Mouse (Mus musculus) limb, embryonic 14.5 days (tissue): ENCODE results near the gene Herc1. TPM values are rescaled to one million over a fixed set of nuclear protein-coding genes. Genes with fewer than 3 reads are reported as not detected.

Experiments
- ATAC-seq: fragments of 200-750 bp; cut with Nextera tagmentation; 2 replicates; pipeline ENCODE4 v1.8.0; 2017; ENCODE audit warnings: low read depth, moderate number of reproducible peaks, moderate TSS enrichment; ENCODE audit not compliant: low FRiP score
- DNase-seq: peaks from one replicate; pipeline ENCODE4 v3.0.0-alpha.2; 2015; ENCODE audit warnings: low spot score
- H3K27ac ChIP-seq: fragments of 300-500 bp; sonication (generic); replicated peaks from 2 replicates; pipeline ENCODE4 v1.5.1; 2014; ENCODE audit warnings: low read depth, mild to moderate bottlenecking, low read length, moderate library complexity, mixed read lengths
- H3K27me3 ChIP-seq: fragments of 300-500 bp; sonication (generic); 2 replicates; pipeline ENCODE4 v1.6.1; 2014; ENCODE audit warnings: low read length, mixed read lengths; ENCODE audit not compliant: control insufficient read depth, insufficient read depth
- H3K36me3 ChIP-seq: fragments of 300-500 bp; sonication (generic); 2 replicates; pipeline ENCODE4 v1.6.1; 2014; ENCODE audit warnings: mild to moderate bottlenecking, low read length, moderate library complexity, mixed read lengths; ENCODE audit not compliant: control insufficient read depth, insufficient read depth
- H3K4me1 ChIP-seq: fragments of 300-500 bp; sonication (generic); 2 replicates; pipeline ENCODE4 v1.6.1; 2014; ENCODE audit warnings: antibody characterized with exemption, low read length, mixed read lengths; ENCODE audit not compliant: control insufficient read depth, insufficient read depth
- H3K4me2 ChIP-seq: fragments of 300-500 bp; sonication (generic); replicated peaks from 2 replicates; pipeline ENCODE4 v1.6.1; 2014; ENCODE audit warnings: low read depth, mild to moderate bottlenecking, low read length, moderate library complexity; ENCODE audit not compliant: severe bottlenecking
- H3K4me3 ChIP-seq: fragments of 300-500 bp; sonication (generic); replicated peaks from 2 replicates; pipeline ENCODE4 v1.5.1; 2014; ENCODE audit warnings: low read length
- H3K9ac ChIP-seq: fragments of 300-500 bp; sonication (generic); 2 replicates; pipeline ENCODE4 v1.6.1; 2014; ENCODE audit warnings: mild to moderate bottlenecking, low read depth, low read length, moderate library complexity; ENCODE audit not compliant: severe bottlenecking
- H3K9me3 ChIP-seq: fragments of 300-500 bp; sonication (generic); 2 replicates; pipeline ENCODE4 v1.6.1; 2016; ENCODE audit warnings: low read length; ENCODE audit not compliant: control insufficient read depth
- POLR2A ChIP-seq: fragments of 200-500 bp; IDR thresholded peaks from 2 replicates; pipeline ENCODE4 v1.8.0; 2012; ENCODE audit warnings: inconsistent platforms, mild to moderate bottlenecking, moderate library complexity, borderline replicate concordance; ENCODE audit not compliant: insufficient read depth, insufficient read length; ENCODE audit errors: extremely low read depth
- WGBS: fragments of 180-500 bp; shearing (Covaris S2); extraction: QIAGEN DNeasy Blood & Tissue Kit; methylation state at CpG from one replicate; pipeline ENCODE4 v1.1.7; 2014; 5-methylcytosine and 5-hydroxymethylcytosine counted together
- polyA plus RNA-seq, 2 experiments: library from polyadenylated mRNA; depleted of rRNA in 1 of 2; stranded (reverse) in 1 of 2; unstranded in 1 of 2; fragments of >200 nt; fragmentation: Nextera tagmentation in 1 of 2; extraction: Ambion mirVana in 1 of 2; gene quantifications; 2 replicates each; pipeline versions ENCODE4 v1.2.1 to v1.2.3; 2012 to 2014

The Herc1 gene
- polyA plus RNA-seq, 2 experiments, result 20.6 to 23.5 TPM

GRCm38 (mm10) chr9:66326879-66327278 is 23.4 kb upstream of the Herc1 start:
- TF ChIP-seq POLR2A, result no peak
- DNase-seq (no peak), ATAC-seq (no peak)

GRCm38 (mm10) chr9:66329474-66329873 is 20.8 kb upstream of the Herc1 start:
- no peak overlapping the region for H3K9ac ChIP-seq
- H3K4me3 ChIP-seq, result no peak overlapping the region
- H3K27ac ChIP-seq, result no peak overlapping the region
- DNase-seq (no peak), ATAC-seq (no peak)
- no peak overlapping the region for H3K4me2 ChIP-seq
- no peaks in the 10 kb centered on the region for H3K36me3 ChIP-seq
- no peak for TF ChIP-seq POLR2A
- WGBS, result 25% methylated on average over 6 of the region's 6 CpGs
- no peaks in the 10 kb centered on the region for H3K27me3 ChIP-seq
- H3K4me1 ChIP-seq, result no peaks in the 10 kb centered on the region
- no peaks in the 10 kb centered on the region for H3K9me3 ChIP-seq

More at GRCm38 (mm10) chr9:66326879-66327278, 23.4 kb upstream of the Herc1 start:
- Histone ChIP-seq H3K27me3 (no peaks in the 10 kb centered on the region), H3K27ac (no peak overlapping the region), H3K9me3 (no peaks in the 10 kb centered on the region), H3K9ac (no peak overlapping the region), H3K4me3 (no peak overlapping the region), H3K4me2 (no peak overlapping the region), H3K4me1 (no peaks in the 10 kb centered on the region), H3K36me3 (no peaks in the 10 kb centered on the region)
- 76% methylated on average over 2 of the region's 2 CpGs for WGBS

- Histone ChIP-seq H3K36me3 (no peaks in the 10 kb centered on the region), H3K27me3 (no peaks in the 10 kb centered on the region), H3K9ac (no peak overlapping the region), H3K4me2 (no peak overlapping the region), H3K4me3 (no peak overlapping the region), H3K4me1 (no peaks in the 10 kb centered on the region), H3K9me3 (no peaks in the 10 kb centered on the region), H3K27ac (no peak overlapping the region)
- no peak for DNase-seq
- 76% methylated on average over 3 of the region's 3 CpGs for WGBS
- no peak for ATAC-seq
- no peak for TF ChIP-seq POLR2A
These were observed 19.8 kb upstream of the Herc1 start for GRCm38 (mm10) chr9:66330437-66330836.

GRCm38 (mm10) chr9:66331548-66331947 is 18.7 kb upstream of the Herc1 start:
- WGBS, result 82% methylated on average over 2 of the region's 2 CpGs
- TF ChIP-seq POLR2A, result no peak
- no peak overlapping the region for H3K4me2 ChIP-seq
- H3K4me1 ChIP-seq, result no peaks in the 10 kb centered on the region
- H3K9ac ChIP-seq, result no peak overlapping the region
- no peak overlapping the region for H3K27ac ChIP-seq
- H3K9me3 ChIP-seq, result no peaks in the 10 kb centered on the region
- no peaks in the 10 kb centered on the region for H3K36me3 ChIP-seq
- H3K27me3 ChIP-seq, result no peaks in the 10 kb centered on the region
- H3K4me3 ChIP-seq, result no peak overlapping the region
- no peak for ATAC-seq
- no peak for DNase-seq

- Histone ChIP-seq H3K4me3 (no peak overlapping the region), H3K4me2 (no peak overlapping the region), H3K36me3 (no peaks in the 10 kb centered on the region), H3K9me3 (no peaks in the 10 kb centered on the region), H3K27me3 (no peaks in the 10 kb centered on the region), H3K4me1 (no peaks in the 10 kb centered on the region), H3K27ac (no peak overlapping the region), H3K9ac (no peak overlapping the region)
- no peak for DNase-seq
- no peak for TF ChIP-seq POLR2A
- ATAC-seq, result no peak
- 73% methylated on average over 2 of the region's 2 CpGs for WGBS
These were observed 17.9 kb upstream of the Herc1 start for GRCm38 (mm10) chr9:66332393-66332792.

GRCm38 (mm10) chr9:66337280-66337679 is 13.0 kb upstream of the Herc1 start:
- Histone ChIP-seq H3K9ac (no peak overlapping the region), H3K4me2 (no peak overlapping the region), H3K36me3 (no peaks in the 10 kb centered on the region), H3K4me3 (no peak overlapping the region), H3K9me3 (no peaks in the 10 kb centered on the region), H3K4me1 (no peaks in the 10 kb centered on the region), H3K27ac (no peak overlapping the region), H3K27me3 (no peaks in the 10 kb centered on the region)
- no peak for ATAC-seq
- DNase-seq, result no peak
- no peak for TF ChIP-seq POLR2A
